Mouse (Mus musculus) left cerebral cortex, adult 2 months (tissue): ENCODE results near the gene Nr1h2. TPM values are rescaled to one million over a fixed set of nuclear protein-coding genes. Genes with fewer than 3 reads are reported as not detected.

Experiments used
- DNase-seq, 2 experiments: peaks; one replicate each; pipeline ENCODE4 v3.0.0; 2021 to 2022; ENCODE audit warnings: low spot score in 2 of 2, mixed read lengths in 1 of 2; ENCODE audit errors: extremely low spot score in 1 of 2
- H3K27ac ChIP-seq: fragments of 200-600 bp; 2 replicates; pipeline ENCODE4 v1.8.1; 2022
- H3K4me3 ChIP-seq: fragments of 200-600 bp; 2 replicates; pipeline ENCODE4 v1.8.1; 2022
- CTCF ChIP-seq: fragments of 200-600 bp; IDR thresholded peaks from 2 replicates; pipeline ENCODE4 v1.8.1; 2022; ENCODE audit warnings: antibody characterized with exemption, mild to moderate bottlenecking, moderate library complexity
- intact Hi-C: fragments of 180-260 bp; cut with DNase I; formaldehyde crosslinking; loops from one replicate; pipeline ENCODE4 v1.15.1; 2025
- microRNA-seq, 2 experiments: library from miRNA; unstranded; fragments of <30 nt; microRNA quantifications; one replicate each; pipeline ENCODE4 v1.2.0; 2021
- total RNA-seq, 2 experiments: library from RNA; stranded (reverse); gene quantifications; 2 replicates each; pipeline ENCODE4 v1.2.3; 2021

The Nr1h2 gene
- total RNA-seq, 2 experiments from 2014 or later: 78.4 to 82.5 TPM

- Histone ChIP-seq H3K27ac (no peak overlapping the region), H3K4me3 (no peak overlapping the region)
- no peak for TF ChIP-seq CTCF
- intact Hi-C loops: loop anchor here (5.0 kb wide), 1 partner anchor 124 kb away; no protein-coding TSS in a partner anchor
- DNase-seq: no peak
Observed at GRCm38 (mm10) chr7:44523056-44523455, 30.7 kb downstream of the Nr1h2 start.

- Histone ChIP-seq H3K27ac (no peak overlapping the region), H3K4me3 (no peak overlapping the region)
- intact Hi-C loops: loop anchor here (2.0 to 5.0 kb wide), 2 partner anchors 39 to 126 kb away; no protein-coding TSS in a partner anchor
- TF ChIP-seq CTCF: peak; percentile 71
- DNase-seq: peak in 1 of 2 experiments; percentile 61
Observed at GRCm38 (mm10) chr7:44521710-44522109, 32.0 kb downstream of the Nr1h2 start.

- no peak overlapping the region for H3K27ac ChIP-seq
- TF ChIP-seq CTCF: no peak
- intact Hi-C loops: loop anchor here (2.0 to 5.0 kb wide), 2 partner anchors 40 to 126 kb away; no protein-coding TSS in a partner anchor
- no peak for DNase-seq
- H3K4me3 ChIP-seq: no peak overlapping the region
Observed at GRCm38 (mm10) chr7:44520990-44521389, 32.8 kb downstream of the Nr1h2 start.

- Histone ChIP-seq H3K4me3 (no peak overlapping the region), H3K27ac (no peak overlapping the region)
- TF ChIP-seq CTCF: peak; percentile 31
- intact Hi-C loops: no loop called here
- DNase-seq: no peak
Observed at GRCm38 (mm10) chr7:44519240-44519913, 34.4 kb downstream of the Nr1h2 start.

GRCm38 (mm10) chr7:44507491-44507890 lies 46.3 kb downstream of the Nr1h2 start:
- DNase-seq: no peak
- H3K27ac ChIP-seq: no peak overlapping the region
- TF ChIP-seq CTCF: no peak
- no peak overlapping the region for H3K4me3 ChIP-seq
- intact Hi-C loops: no loop called here

- no peak overlapping the region for H3K4me3 ChIP-seq
- DNase-seq: peak; percentile 75 to 78
- TF ChIP-seq CTCF: peak; percentile 65
- H3K27ac ChIP-seq: no peak overlapping the region
- intact Hi-C loops: loop anchor here (2.0 to 5.0 kb wide), 4 partner anchors 47 to 156 kb away; partner anchors contain the start of gene Pold1
Observed at GRCm38 (mm10) chr7:44501563-44502115, 52.1 kb downstream of the Nr1h2 start.

GRCm38 (mm10) chr7:44500046-44500445 lies 53.7 kb downstream of the Nr1h2 start:
- Histone ChIP-seq H3K4me3 (no peak overlapping the region), H3K27ac (no peak overlapping the region)
- no peak for DNase-seq
- intact Hi-C loops: loop anchor here (2.0 to 5.0 kb wide), 4 partner anchors 49 to 157 kb away; partner anchors contain the start of gene Pold1
- no peak for TF ChIP-seq CTCF

Small RNA genes lying within 50 kb of the gene (microRNA-seq; reads per million reads assigned to microRNA genes)
- gene Mir7053: 0.49 to 0.72 reads per million in 2 experiments

Other genes starting within 250 kb of the Nr1h2 start
- gene Clec11a, start 247.0 kb downstream of the Nr1h2 start, total RNA-seq: 1 to 10 TPM; 4.3 TPM
- gene Shank1, start 243.7 kb downstream of the Nr1h2 start, total RNA-seq: 100 to 1,000 TPM; 637 to 705 TPM
- 10 to 100 TPM; 59.5 to 63.7 TPM for gene Syt3, start 169.8 kb downstream of the Nr1h2 start, total RNA-seq
- 1 to 10 TPM; 1.5 to 2.7 TPM for gene 1700008O03Rik, start 168.1 kb downstream of the Nr1h2 start, total RNA-seq
- gene Lrrc4b, start 124.9 kb downstream of the Nr1h2 start, total RNA-seq: 100 to 1,000 TPM; 278 to 294 TPM
- 10 to 100 TPM in 1 of 2 experiments, 1 to 10 TPM in 1; 9.8 to 10.0 TPM for gene Aspdh, start 88.6 kb downstream of the Nr1h2 start, total RNA-seq
- 10 to 100 TPM; 72.3 to 86.6 TPM for gene Josd2, start 86.0 kb downstream of the Nr1h2 start, total RNA-seq
- gene Emc10, start 57.4 kb downstream of the Nr1h2 start, total RNA-seq: 100 to 1,000 TPM; 192 to 201 TPM
- 10 to 100 TPM; 15.5 to 21.0 TPM for gene Fam71e1, start 57.4 kb downstream of the Nr1h2 start, total RNA-seq
- gene Mybpc2, start 29.3 kb downstream of the Nr1h2 start, total RNA-seq: under 1 TPM in 1 of 2 experiments, not detected in 1; 0.29 TPM
- under 1 TPM in 1 of 2 experiments, not detected in 1; 0.20 TPM for gene Spib, start 21.9 kb downstream of the Nr1h2 start, total RNA-seq
- gene Pold1, start 5.1 kb downstream of the Nr1h2 start, total RNA-seq: 1 to 10 TPM; 8.8 to 9.4 TPM
- under 1 TPM in 1 of 2 experiments, not detected in 1; 0.29 TPM for gene Napsa, start 18.4 kb upstream of the Nr1h2 start, total RNA-seq
- 100 to 1,000 TPM; 114 to 122 TPM for gene Kcnc3, start 36.7 kb upstream of the Nr1h2 start, total RNA-seq
- gene Myh14, start 116.9 kb upstream of the Nr1h2 start, total RNA-seq: 10 to 100 TPM; 21.1 to 21.4 TPM
- not detected for gene Izumo2, start 154.8 kb upstream of the Nr1h2 start, total RNA-seq
- 10 to 100 TPM; 27.0 to 30.6 TPM for gene Vrk3, start 194.5 kb upstream of the Nr1h2 start, total RNA-seq
- under 1 TPM; 0.18 to 0.44 TPM for gene Zfp473, start 197.1 kb upstream of the Nr1h2 start, total RNA-seq